ENCODE assay signal across 22 mouse cellular contexts in genomic region chr5:101847323-101847722, GRCm38 (mm10).
DNase-seq lines count a peak whose midpoint lies in the region; ATAC-seq and TF ChIP-seq lines count a peak whose summit lies in the region.
"Had no signal": no experiment of that assay in that cellular context is flagged by ENCODE, and none has a peak within 500 bp of the region (broad histone marks: within the 10 kb centered on the region; RNA-seq: fewer than 3 reads in every experiment).

No protein-coding gene starts in this region.

- H3K27ac ChIP-seq in testis, adult 2 months (ENCODE audit: control insufficient read depth, insufficient read depth, low read depth, low read length), result no peak overlapping the region
- H3K27ac ChIP-seq in intestine, embryonic 15.5 days, result no peak overlapping the region
- peak overlapping the region; percentile 36; the same call in 1 of the 2 replicates for H3K27ac ChIP-seq in small intestine, adult 2 months (ENCODE audit: insufficient read depth, low read depth, low read length)
- H3K27ac ChIP-seq: embryonic facial prominence, embryonic 13.5 days; forebrain, embryonic 13.5 days; heart, embryonic 15.5 days; hindbrain, embryonic 10.5 days; hindbrain, embryonic 15.5 days had no signal

- H3K4me3 ChIP-seq in testis, adult 2 months (ENCODE audit: control insufficient read depth, low read depth, low read length), result no peak overlapping the region
- no peak overlapping the region for H3K4me3 ChIP-seq in intestine, embryonic 15.5 days (replicated peaks)
- H3K4me3 ChIP-seq in small intestine, adult 2 months (ENCODE audit: low read depth, low read length), result no peak overlapping the region
- H3K4me3 ChIP-seq: embryonic facial prominence, embryonic 13.5 days; forebrain, embryonic 13.5 days; heart, embryonic 15.5 days; hindbrain, embryonic 10.5 days; hindbrain, embryonic 15.5 days had no signal

- no peak for TF ChIP-seq CTCF in testis, adult 2 months (IDR thresholded peaks at IDR 0.05; ENCODE audit: control insufficient read depth, insufficient read depth, insufficient replicate concordance, low read depth, low read length)
- no peak for TF ChIP-seq CTCF in small intestine, adult 2 months (IDR thresholded peaks at IDR 0.05; ENCODE audit: extremely low read depth, insufficient read length, insufficient replicate concordance, low read depth, low read length)

- no peak overlapping the region for H3K9ac ChIP-seq in intestine, embryonic 15.5 days
- H3K9ac ChIP-seq: embryonic facial prominence, embryonic 13.5 days; forebrain, embryonic 13.5 days; forebrain, postnatal 0 days; heart, embryonic 15.5 days; hindbrain, embryonic 15.5 days had no signal

- peak; percentile 3 for DNase-seq in cerebellum, adult 11-12 months
- no peak for DNase-seq in cerebellum, postnatal 36 days
- no peak for DNase-seq in testis, postnatal 14 days (ENCODE audit: low spot score)
- DNase-seq in right cerebral cortex, postnatal 4 days, result no peak
- DNase-seq in ovary, adult 18-20 months (ENCODE audit: low spot score), result no peak
- DNase-seq: adrenal gland, postnatal 10 days; B cell, adult 2 months; cerebellum, adult 11 months; cerebellum, adult 9-10 months; cerebellum, postnatal 25 days; forebrain, postnatal 0 days; gastrocnemius, postnatal 25 days had no signal

- peak; percentile 30 for ATAC-seq in intestine, embryonic 15.5 days
- ATAC-seq: CD4-positive, CD25-positive, alpha-beta regulatory T cell, adult 4 months; forebrain, embryonic 13.5 days; forebrain, postnatal 0 days; inflammation-experienced regulatory T-cells, adult 6 months had no signal

- TF ChIP-seq POLR2A in testis, adult 2 months (IDR thresholded peaks at IDR 0.05; ENCODE audit: control insufficient read depth, low read depth, low read length), result 0 out of 2 replicates have a peak, but pooled peaks have one; percentile 19
- TF ChIP-seq POLR2A in small intestine, adult 2 months (IDR thresholded peaks at IDR 0.05; ENCODE audit: low read depth, low read length), result no peak

- no peak overlapping the region for H3K4me2 ChIP-seq in intestine, embryonic 15.5 days (replicated peaks)
- H3K4me2 ChIP-seq: embryonic facial prominence, embryonic 13.5 days; forebrain, embryonic 13.5 days; heart, embryonic 15.5 days; hindbrain, embryonic 15.5 days had no signal

- peaks cover 11% of the 10 kb centered on the region for H3K36me3 ChIP-seq in testis, adult 2 months (ENCODE audit: control insufficient read depth, insufficient read depth, low read length)
- peaks cover 58% of the 10 kb centered on the region for H3K36me3 ChIP-seq in intestine, embryonic 15.5 days
- peaks cover 37% of the 10 kb centered on the region for H3K36me3 ChIP-seq in small intestine, adult 2 months (ENCODE audit: control insufficient read depth, insufficient read depth, low read length)

- WGBS in intestine, embryonic 15.5 days, result 83% methylated on average over 7 of the region's 7 CpGs
- 90% methylated on average over 7 of the region's 7 CpGs for WGBS in small intestine, adult 2 months

- peaks cover under 1% of the 10 kb centered on the region for H3K4me1 ChIP-seq in testis, adult 2 months (ENCODE audit: control insufficient read depth, insufficient read depth, low read length)
- no peaks in the 10 kb centered on the region for H3K4me1 ChIP-seq in intestine, embryonic 15.5 days (replicated peaks)
- peaks cover 20% of the 10 kb centered on the region for H3K4me1 ChIP-seq in small intestine, adult 2 months (ENCODE audit: control insufficient read depth, insufficient read depth, insufficient read length, low read length)
- H3K4me1 ChIP-seq: embryonic facial prominence, embryonic 13.5 days; forebrain, embryonic 13.5 days; heart, embryonic 15.5 days; hindbrain, embryonic 10.5 days; hindbrain, embryonic 15.5 days had no signal

- no peaks in the 10 kb centered on the region for H3K9me3 ChIP-seq in intestine, embryonic 15.5 days
- H3K9me3 ChIP-seq: embryonic facial prominence, embryonic 13.5 days; forebrain, embryonic 13.5 days; heart, embryonic 15.5 days; hindbrain, embryonic 10.5 days; hindbrain, embryonic 15.5 days had no signal

- no peaks in the 10 kb centered on the region for H3K27me3 ChIP-seq in testis, adult 2 months (ENCODE audit: control insufficient read depth, insufficient read depth, low read length)
- no peaks in the 10 kb centered on the region for H3K27me3 ChIP-seq in intestine, embryonic 15.5 days (replicated peaks)
- H3K27me3 ChIP-seq in small intestine, adult 2 months (ENCODE audit: control insufficient read depth, insufficient read depth, low read length), result no peaks in the 10 kb centered on the region
- H3K27me3 ChIP-seq: embryonic facial prominence, embryonic 13.5 days; forebrain, embryonic 13.5 days; heart, embryonic 15.5 days; hindbrain, embryonic 15.5 days had no signal
